24 mouse cellular contexts compared by ENCODE assay signal in the genomic region with DNA sequence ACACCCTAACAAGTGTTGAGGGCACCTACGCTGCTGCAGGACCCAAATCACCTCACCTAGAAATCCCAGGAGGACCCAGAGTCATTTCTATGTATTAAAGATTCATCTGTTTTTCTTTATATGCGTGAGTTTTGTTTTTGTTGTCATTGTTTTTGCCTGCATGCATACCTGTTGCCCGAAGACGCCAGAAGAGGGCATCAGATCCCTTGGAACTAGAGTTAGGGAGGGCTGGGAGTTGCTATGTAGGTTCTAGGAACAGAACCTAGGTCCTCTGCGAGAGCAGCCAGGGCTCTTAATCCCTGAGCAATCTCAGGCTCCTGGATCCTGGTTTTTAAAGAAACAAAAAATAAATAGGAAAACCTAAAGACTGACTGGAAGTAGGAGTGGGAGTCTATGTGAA. TPM values are rescaled to one million over a fixed set of nuclear protein-coding genes. Genes with fewer than 3 reads are reported as not detected.
DNase-seq lines count a peak whose midpoint lies in the region; ATAC-seq and TF ChIP-seq lines count a peak whose summit lies in the region.
"Had no signal": no experiment of that assay in that cellular context is flagged by ENCODE, and none has a peak within 500 bp of the region (broad histone marks: within the 10 kb centered on the region; RNA-seq: fewer than 3 reads in every experiment).

No protein-coding gene starts in this region.

- no peak for ATAC-seq in hindbrain, postnatal 0 days
- ATAC-seq in hindbrain, embryonic 14.5 days (ENCODE audit: low FRiP score) = no peak
- ATAC-seq in lung, embryonic 14.5 days (ENCODE audit: insufficient read depth) = no peak

- 66% methylated on average over 5 of the region's 5 CpGs for WGBS in hindbrain, postnatal 0 days
- WGBS in hindbrain, embryonic 14.5 days = 66% methylated on average over 5 of the region's 5 CpGs
- WGBS in lung, embryonic 14.5 days = 77% methylated on average over 5 of the region's 5 CpGs

- no peaks in the 10 kb centered on the region for H3K36me3 ChIP-seq in hindbrain, postnatal 0 days (ENCODE audit: insufficient read depth, low read length)
- H3K36me3 ChIP-seq in hindbrain, embryonic 14.5 days (replicated peaks; ENCODE audit: control insufficient read depth, insufficient read depth) = no peaks in the 10 kb centered on the region
- H3K36me3 ChIP-seq in lung, embryonic 14.5 days (ENCODE audit: insufficient read depth) = no peaks in the 10 kb centered on the region
- H3K36me3 ChIP-seq in CH12.LX (replicated peaks in 1 of 2; ENCODE audit: control insufficient read depth in 1 of 2, insufficient read depth in 1 of 2, low read length in 1 of 2) = no peaks in the 10 kb centered on the region
- H3K36me3 ChIP-seq: embryonic facial prominence, embryonic 15.5 days; forebrain, embryonic 10.5 days; limb, embryonic 12.5 days; liver, embryonic 15.5 days; stomach, embryonic 15.5 days had no signal

- dilution Hi-C loops in CH12.LX (cut with MboI; ENCODE audit: extremely low pct_ligation_motif_present, extremely low pct_unique_long_range_greater_than_20kb, low sequenced_read_pairs) = no loop called here

- no peak overlapping the region for H3K9ac ChIP-seq in hindbrain, postnatal 0 days (replicated peaks; ENCODE audit: low read length)
- H3K9ac ChIP-seq in hindbrain, embryonic 14.5 days = no peak overlapping the region
- no peak overlapping the region for H3K9ac ChIP-seq in lung, embryonic 14.5 days
- no peak overlapping the region for H3K9ac ChIP-seq in CH12.LX (ENCODE audit: insufficient read depth, low read depth)
- H3K9ac ChIP-seq: embryonic facial prominence, embryonic 15.5 days; limb, embryonic 12.5 days; liver, embryonic 15.5 days; stomach, embryonic 15.5 days had no signal

- no peak for DNase-seq in hindbrain, postnatal 0 days (ENCODE audit: low spot score)
- no peak for DNase-seq in hindbrain, embryonic 14.5 days (ENCODE audit: low spot score)
- no peak for DNase-seq in lung, embryonic 14.5 days
- DNase-seq in lung, postnatal 10 days = no peak
- DNase-seq in CH12.LX (ENCODE audit: extremely low read depth) (no peak), ZHBTc4 (ENCODE audit: low read depth, low spot score) (peak; percentile 66)
- no peak for DNase-seq in left cerebral cortex, postnatal 14 days (ENCODE audit: low spot score in 2 of 2)
- DNase-seq: adrenal gland, postnatal 36 days; B cell, adult 2 months; cerebellum, adult 11-12 months; cerebellum, postnatal 36 days; gastrocnemius, adult 2 months; kidney, adult 8-10 months; kidney, postnatal 4 days; lung, postnatal 36 days; right cerebral cortex, postnatal 25 days; thymus, adult 2 months had no signal

- H3K9me3 ChIP-seq in hindbrain, postnatal 0 days (ENCODE audit: low read length) = no peaks in the 10 kb centered on the region
- H3K9me3 ChIP-seq in hindbrain, embryonic 14.5 days (ENCODE audit: control insufficient read depth, low read length) = no peaks in the 10 kb centered on the region
- H3K9me3 ChIP-seq in lung, embryonic 14.5 days (ENCODE audit: low read depth, low read length) = no peaks in the 10 kb centered on the region
- no peaks in the 10 kb centered on the region for H3K9me3 ChIP-seq in CH12.LX (replicated peaks; ENCODE audit: low read length)
- H3K9me3 ChIP-seq: embryonic facial prominence, embryonic 15.5 days; forebrain, embryonic 10.5 days; limb, embryonic 12.5 days; liver, embryonic 15.5 days; stomach, embryonic 15.5 days had no signal

- no peaks in the 10 kb centered on the region for H3K27me3 ChIP-seq in hindbrain, postnatal 0 days (ENCODE audit: insufficient read depth, low read length)
- H3K27me3 ChIP-seq in hindbrain, embryonic 14.5 days (ENCODE audit: control insufficient read depth, insufficient read depth, low read length) = no peaks in the 10 kb centered on the region
- H3K27me3 ChIP-seq in lung, embryonic 14.5 days (ENCODE audit: insufficient read depth, low read length) = no peaks in the 10 kb centered on the region
- H3K27me3 ChIP-seq in CH12.LX (replicated peaks) = no peaks in the 10 kb centered on the region
- H3K27me3 ChIP-seq: limb, embryonic 12.5 days; stomach, embryonic 15.5 days had no signal

- no peak overlapping the region for H3K27ac ChIP-seq in hindbrain, postnatal 0 days
- H3K27ac ChIP-seq in hindbrain, embryonic 14.5 days = no peak overlapping the region
- H3K27ac ChIP-seq in lung, embryonic 14.5 days (ENCODE audit: low read depth) = no peak overlapping the region
- H3K27ac ChIP-seq in CH12.LX (ENCODE audit: insufficient read depth, low read depth) = no peak overlapping the region
- H3K27ac ChIP-seq: embryonic facial prominence, embryonic 15.5 days; forebrain, embryonic 10.5 days; gastrocnemius, adult 2 months; limb, embryonic 12.5 days; liver, embryonic 15.5 days; stomach, embryonic 15.5 days had no signal

- TF ChIP-seq RAD21 in CH12.LX (IDR thresholded peaks at IDR 0.05; ENCODE audit: low read depth, low read length) = peak; percentile 17

- H3K4me3 ChIP-seq in hindbrain, postnatal 0 days (ENCODE audit: low read length) = no peak overlapping the region
- H3K4me3 ChIP-seq in hindbrain, embryonic 14.5 days (replicated peaks; ENCODE audit: low read length) = no peak overlapping the region
- H3K4me3 ChIP-seq in lung, embryonic 14.5 days (ENCODE audit: low read depth, low read length) = no peak overlapping the region
- H3K4me3 ChIP-seq in CH12.LX (replicated peaks in 1 of 3; ENCODE audit: low read depth in 2 of 3, low read length in 2 of 3, poor library complexity in 1 of 3) = no peak overlapping the region
- H3K4me3 ChIP-seq: embryonic facial prominence, embryonic 15.5 days; forebrain, embryonic 10.5 days; gastrocnemius, adult 2 months; limb, embryonic 12.5 days; liver, embryonic 15.5 days; stomach, embryonic 15.5 days had no signal

- TF ChIP-seq POLR2A in CH12.LX (IDR thresholded peaks at IDR 0.05; ENCODE audit: low read depth, low read length) = no peak

- in situ Hi-C loops in CH12.LX (cut with MboI; ENCODE audit: low pct_ligation_motif_present, low pct_unique_long_range_greater_than_20kb, low sequenced_read_pairs) = no loop called here

- TF ChIP-seq EP300 in CH12.LX (IDR thresholded peaks at IDR 0.05; ENCODE audit: low read length) = no peak

- H3K4me1 ChIP-seq in hindbrain, postnatal 0 days (ENCODE audit: insufficient read depth, low read length) = peaks cover 4% of the 10 kb centered on the region; the same call in 1 of the 2 replicates
- peaks cover 16% of the 10 kb centered on the region; the same call in 1 of the 2 replicates for H3K4me1 ChIP-seq in hindbrain, embryonic 14.5 days (replicated peaks; ENCODE audit: control insufficient read depth, insufficient read depth, low read length)
- H3K4me1 ChIP-seq in lung, embryonic 14.5 days (ENCODE audit: insufficient read depth) = peaks cover 7% of the 10 kb centered on the region
- H3K4me1 ChIP-seq in CH12.LX (ENCODE audit: control insufficient read depth in 1 of 2, insufficient read depth in 2 of 2) = no peaks in the 10 kb centered on the region
- H3K4me1 ChIP-seq: liver, embryonic 15.5 days had no signal

- H3K79me2 ChIP-seq in CH12.LX (replicated peaks; ENCODE audit: control insufficient read depth, extremely low read depth, insufficient read depth, poor library complexity, severe bottlenecking) = no peaks in the 10 kb centered on the region

- intact Hi-C loops in left cerebral cortex, postnatal 14 days (cut with DNase I) = no loop called here

- H3K4me2 ChIP-seq in hindbrain, postnatal 0 days (ENCODE audit: low read depth, low read length) = no peak overlapping the region
- no peak overlapping the region for H3K4me2 ChIP-seq in hindbrain, embryonic 14.5 days (replicated peaks)
- H3K4me2 ChIP-seq in lung, embryonic 14.5 days = no peak overlapping the region
- no peak overlapping the region for H3K4me2 ChIP-seq in CH12.LX (ENCODE audit: insufficient read depth, low read depth, poor library complexity, severe bottlenecking)
- H3K4me2 ChIP-seq: embryonic facial prominence, embryonic 15.5 days; limb, embryonic 12.5 days; liver, embryonic 15.5 days; stomach, embryonic 15.5 days had no signal

- peak; percentile 21; the same call in 1 of the 2 replicates for TF ChIP-seq CTCF in hindbrain, postnatal 0 days (IDR thresholded peaks at IDR 0.05; ENCODE audit: low read depth)
- TF ChIP-seq CTCF in lung, embryonic 14.5 days (IDR thresholded peaks at IDR 0.05; ENCODE audit: low read depth) = 0 out of 2 replicates have a peak, but pooled peaks have one; percentile 6
- peak in 1 of 2 experiments; percentile 39; a peak in 1 of 4 replicates for TF ChIP-seq CTCF in CH12.LX (conservative IDR thresholded peaks at IDR 0.05 in 1 of 2, IDR thresholded peaks at IDR 0.05 in 1 of 2; ENCODE audit: low read depth in 2 of 2, low read length in 2 of 2)

TF ChIP-seq in CH12.LX, 34 proteins besides CTCF, POLR2A, EP300 and RAD21:
- TF ChIP-seq SMC3 (IDR thresholded peaks at IDR 0.05; ENCODE audit: low read depth, low read length) (peak; percentile 18; the same call in 1 of the 2 replicates), RCOR1 (conservative IDR thresholded peaks at IDR 0.05; ENCODE audit: low read depth, low read length) (no peak)

RNA-seq across cellular contexts. Expression of gene Ror2, which starts 20.9 kb away (rescaled TPM):
- total RNA-seq in hindbrain, postnatal 0 days (2014; rRNA removed) = 7.0 and 7.5 TPM in 2 replicates
- polyA plus RNA-seq in hindbrain, postnatal 0 days (2015; fragmentation: Nextera tagmentation; extraction: Ambion mirVana) = 2.1 and 2.5 TPM in 2 replicates
- 1.8 and 3.1 TPM in 2 replicates for polyA plus RNA-seq in hindbrain, embryonic 14.5 days (2014; fragmentation: Nextera tagmentation; extraction: Ambion mirVana)
- 16.2 and 18.2 TPM in 2 replicates for polyA plus RNA-seq in lung, embryonic 14.5 days (2014; fragmentation: Nextera tagmentation; extraction: Ambion mirVana)
- total RNA-seq in CH12.LX (2012; rRNA removed) = 0.13 and 0.17 TPM in 2 replicates
- total RNA-seq in CH12.LX (2014; rRNA removed) = 0.16 and 0.24 TPM in 2 replicates
- 0.22 and 0.63 TPM in 2 replicates for polyA plus RNA-seq in CH12.LX (2012; ENCODE audit: insufficient read length, low read depth)
- total RNA-seq in left cerebral cortex, postnatal 14 days (2021) = 1 to 10 TPM; 1.6 TPM
- total RNA-seq: megakaryocyte-erythroid progenitor cell, adult 5-6 weeks; neutrophil, adult 5-6 weeks had no signal
